ENCODE assay signal across 10 mouse cellular contexts in the genomic region with DNA sequence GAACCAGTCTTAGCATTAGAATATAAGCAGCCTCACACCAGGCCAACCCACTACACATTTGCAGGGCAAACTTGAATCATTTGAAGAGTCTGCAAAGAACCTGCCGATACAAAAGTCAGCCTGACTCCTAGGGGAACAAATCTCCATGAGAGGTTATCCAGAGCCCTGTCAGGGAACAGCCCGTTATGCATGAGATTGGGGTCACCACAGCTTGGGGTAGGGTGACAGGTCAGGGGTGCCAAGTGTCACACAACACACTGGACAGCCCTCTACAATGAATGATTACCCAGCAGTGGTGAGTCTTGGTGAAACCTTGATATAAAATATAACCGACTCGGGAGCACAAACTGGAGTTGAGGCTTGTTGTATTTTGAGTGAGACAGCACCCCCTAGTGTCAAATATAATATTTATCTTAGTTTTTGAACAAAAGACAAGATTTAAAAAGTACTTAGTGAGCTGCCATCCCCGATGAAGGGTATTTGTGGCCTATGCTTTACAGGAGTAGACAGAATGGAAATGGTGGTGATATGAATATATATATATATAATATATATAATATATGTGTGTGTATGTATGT. TPM values are rescaled to one million over a fixed set of nuclear protein-coding genes. Genes with fewer than 3 reads are reported as not detected.
A peak's percentile ranks its signal among the peaks of the same experiment; 100 is the strongest.
DNase-seq lines count a peak whose midpoint lies in the region; ATAC-seq and TF ChIP-seq lines count a peak whose summit lies in the region.
"Had no signal": no experiment of that assay in that cellular context is flagged by ENCODE, and none has a peak within 500 bp of the region (broad histone marks: within the 10 kb centered on the region; RNA-seq: fewer than 3 reads in every experiment).

No protein-coding gene starts in this region.

- 0 out of 2 replicates have a peak, but pooled peaks cover 7% of the 10 kb centered on the region for H3K4me1 ChIP-seq in megakaryocyte, embryonic 14.5 days
- no peaks in the 10 kb centered on the region for H3K4me1 ChIP-seq in forebrain, embryonic 14.5 days (ENCODE audit: control insufficient read depth, insufficient read depth, low read length)
- H3K4me1 ChIP-seq: heart, embryonic 13.5 days; limb, embryonic 15.5 days had no signal

- peaks cover 2% of the 10 kb centered on the region for H3K27me3 ChIP-seq in megakaryocyte, embryonic 14.5 days (replicated peaks)
- no peaks in the 10 kb centered on the region for H3K27me3 ChIP-seq in forebrain, embryonic 14.5 days (replicated peaks; ENCODE audit: control insufficient read depth, insufficient read depth, low read length)
- H3K27me3 ChIP-seq in splenic B cell, adult 2 months (ENCODE audit: control insufficient read depth, insufficient read depth, low read length, poor library complexity, severe bottlenecking) = no peaks in the 10 kb centered on the region
- H3K27me3 ChIP-seq: heart, embryonic 13.5 days; limb, embryonic 15.5 days had no signal

- TF ChIP-seq CTCF in gastrocnemius, adult 2 months (IDR thresholded peaks at IDR 0.05) = peak; percentile 54

- no peak overlapping the region for H3K27ac ChIP-seq in gastrocnemius, adult 2 months
- H3K27ac ChIP-seq in forebrain, embryonic 14.5 days (ENCODE audit: low read depth, low read length) = no peak overlapping the region
- H3K27ac ChIP-seq: heart, embryonic 13.5 days; limb, embryonic 15.5 days had no signal

- no peak overlapping the region for H3K4me3 ChIP-seq in gastrocnemius, adult 2 months
- H3K4me3 ChIP-seq in megakaryocyte, embryonic 14.5 days (replicated peaks) = peak overlapping the region; percentile 75
- no peak overlapping the region for H3K4me3 ChIP-seq in forebrain, embryonic 14.5 days (ENCODE audit: low read depth, low read length)
- H3K4me3 ChIP-seq: heart, embryonic 13.5 days; limb, embryonic 15.5 days had no signal

- H3K9ac ChIP-seq in forebrain, embryonic 14.5 days (ENCODE audit: low read length) = no peak overlapping the region
- H3K9ac ChIP-seq: heart, embryonic 13.5 days; limb, embryonic 15.5 days had no signal

- 47% methylated on average over 5 of the region's 5 CpGs for WGBS in forebrain, embryonic 14.5 days

- intact Hi-C loops in gastrocnemius, adult 2 months (cut with DNase I) = loop anchor here (10.0 kb wide), 1 partner anchor 88 kb away; a partner anchor contains a TSS
- intact Hi-C loops in gastrocnemius, postnatal 14 days (cut with DNase I; ENCODE audit: low total_unique reads) = no loop called here

- H3K4me2 ChIP-seq in forebrain, embryonic 14.5 days (ENCODE audit: low read length) = no peak overlapping the region
- H3K4me2 ChIP-seq: heart, embryonic 13.5 days; limb, embryonic 15.5 days had no signal

- no peak for ATAC-seq in megakaryocyte, adult 5-6 weeks (ENCODE audit: poor library complexity, severe bottlenecking)
- peak; percentile 26; the same call in 1 of the 2 replicates for ATAC-seq in forebrain, embryonic 14.5 days

- no peak for DNase-seq in gastrocnemius, adult 2 months
- no peak for DNase-seq in gastrocnemius, postnatal 14 days
- peak; percentile 80 for DNase-seq in forebrain, embryonic 14.5 days (ENCODE audit: low spot score)
- DNase-seq in splenic B cell, adult 2 months (ENCODE audit: low read depth, low spot score) = peak; percentile 71
- no peak for DNase-seq in urinary bladder, adult 2 months (ENCODE audit: low spot score)
- DNase-seq in ovary, postnatal 10 days (ENCODE audit: low spot score) = no peak

- peaks cover 13% of the 10 kb centered on the region for H3K9me3 ChIP-seq in megakaryocyte, embryonic 14.5 days
- H3K9me3 ChIP-seq in forebrain, embryonic 14.5 days (replicated peaks; ENCODE audit: control insufficient read depth, low read length) = no peaks in the 10 kb centered on the region
- H3K9me3 ChIP-seq: limb, embryonic 15.5 days had no signal

- no peaks in the 10 kb centered on the region for H3K36me3 ChIP-seq in megakaryocyte, embryonic 14.5 days (replicated peaks; ENCODE audit: low read length)
- no peaks in the 10 kb centered on the region for H3K36me3 ChIP-seq in forebrain, embryonic 14.5 days (ENCODE audit: control insufficient read depth, insufficient read depth, low read length)
- H3K36me3 ChIP-seq in splenic B cell, adult 2 months (ENCODE audit: control insufficient read depth, insufficient read depth, low read length, poor library complexity, severe bottlenecking) = no peaks in the 10 kb centered on the region
- H3K36me3 ChIP-seq: limb, embryonic 15.5 days had no signal

RNA-seq across cellular contexts. Expression of a gene that starts 13.7 kb away (rescaled TPM):
- total RNA-seq in gastrocnemius, adult 2 months (2021) = not detected
- 1 to 10 TPM in 1 of 2 experiments, under 1 TPM in 1; 0.41 to 1.1 TPM for total RNA-seq in gastrocnemius, postnatal 14 days (2021)
- polyA plus RNA-seq in megakaryocyte, embryonic 14.5 days (2012; ENCODE audit: insufficient read depth, low replicate concordance) = not detected in 2 replicates
- not detected in 2 replicates for total RNA-seq in megakaryocyte, adult 5-6 weeks (2015)
- not detected in 2 replicates for total RNA-seq in megakaryocyte, adult 5-6 weeks (2017)
- 0.22 and 0.97 TPM in 2 replicates for polyA plus RNA-seq in forebrain, embryonic 14.5 days (2014; fragmentation: Nextera tagmentation; extraction: Ambion mirVana)
- 0.06 and 0.07 TPM in 2 replicates for polyA plus RNA-seq in urinary bladder, adult 2 months (2012; rRNA removed)
- polyA plus RNA-seq: heart, embryonic 13.5 days; limb, embryonic 15.5 days had no signal

RNA-seq across cellular contexts. Expression of a gene that starts 53.2 kb away (rescaled TPM):
- 1 to 10 TPM in 1 of 2 experiments, under 1 TPM in 1; 0.66 to 1.1 TPM for total RNA-seq in gastrocnemius, adult 2 months (2021)
- under 1 TPM; 0.45 to 0.47 TPM for total RNA-seq in gastrocnemius, postnatal 14 days (2021)
- polyA plus RNA-seq in megakaryocyte, embryonic 14.5 days (2012; ENCODE audit: insufficient read depth, low replicate concordance) = 0.10 TPM in 1 of 2 replicates, not detected in the other
- total RNA-seq in megakaryocyte, adult 5-6 weeks (2015) = 3.8 and 5.2 TPM in 2 replicates
- 1.7 and 2.0 TPM in 2 replicates for total RNA-seq in megakaryocyte, adult 5-6 weeks (2017)
- polyA plus RNA-seq in forebrain, embryonic 14.5 days (2014; fragmentation: Nextera tagmentation; extraction: Ambion mirVana) = 0.36 and 0.37 TPM in 2 replicates
- 4.4 and 4.6 TPM in 2 replicates for polyA plus RNA-seq in urinary bladder, adult 2 months (2012; rRNA removed)

Comparison
In these comparisons a context has a peak if more than half of its experiments do, and no peak if none do; other contexts are left out.
1. DNase-seq: peak in forebrain, embryonic 14.5 days (single experiment) and splenic B cell, adult 2 months (single experiment); none in gastrocnemius, adult 2 months (single experiment), gastrocnemius, postnatal 14 days (single experiment), urinary bladder, adult 2 months (single experiment) and ovary, postnatal 10 days (single experiment).